Mouse (Mus musculus) right cerebral cortex, postnatal 4 days (tissue): ENCODE data around the gene Gm26965.
"Not testable (repeated sequence)": the region's sequence is repeated elsewhere in the genome, so short reads cannot be mapped to it uniquely, and the experiment has no call there.

ENCODE experiments used
- DNase-seq: peaks from one replicate; pipeline ENCODE4 v3.0.0-alpha.2; 2022

Gene Gm26965

DNA sequence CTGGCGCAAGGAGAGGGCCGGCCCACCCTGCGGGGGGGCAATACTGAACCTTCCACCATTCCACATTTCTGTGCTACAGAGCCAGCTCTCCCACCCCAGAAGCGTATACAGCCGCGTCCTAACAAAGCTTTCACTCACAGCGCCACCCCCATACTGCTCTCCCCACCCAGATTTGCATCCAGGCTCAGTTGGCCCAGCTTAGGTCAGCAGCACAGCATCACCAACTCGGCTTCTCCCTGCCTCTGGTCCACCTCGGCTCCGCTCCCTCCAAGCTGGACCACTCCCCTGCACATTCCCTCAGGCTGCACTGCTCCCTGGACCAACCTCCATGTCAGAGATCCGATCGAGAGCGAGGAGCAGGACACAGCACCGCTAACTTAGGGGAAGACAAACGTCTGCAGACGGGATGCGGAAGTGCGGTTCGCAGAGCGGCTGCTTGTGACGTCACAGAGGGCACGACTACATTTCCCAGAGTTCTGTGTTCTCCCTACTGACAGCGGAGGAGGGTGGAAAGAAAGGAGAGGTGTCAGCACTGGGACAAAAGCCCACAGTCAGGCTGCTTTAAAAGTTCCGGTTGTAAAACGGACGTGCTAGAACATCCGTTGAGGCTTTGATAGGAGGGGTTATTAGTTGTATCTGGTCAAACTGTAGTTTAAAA lies at the start of gene Gm26965, which contains the start of gene Zfp87:
Gene Gm26965, minus strand, starts transcription at position 399 of the 658 bp plus-strand sequence.
Gene Zfp87, minus strand, starts transcription at position 425 of the 658 bp plus-strand sequence.
- peak; percentile 84 for DNase-seq

- DNase-seq: no peak
These were observed 46.7 kb upstream of the Gm26965 start for GRCm38 (mm10) chr13:67572591-67573189.

DNA sequence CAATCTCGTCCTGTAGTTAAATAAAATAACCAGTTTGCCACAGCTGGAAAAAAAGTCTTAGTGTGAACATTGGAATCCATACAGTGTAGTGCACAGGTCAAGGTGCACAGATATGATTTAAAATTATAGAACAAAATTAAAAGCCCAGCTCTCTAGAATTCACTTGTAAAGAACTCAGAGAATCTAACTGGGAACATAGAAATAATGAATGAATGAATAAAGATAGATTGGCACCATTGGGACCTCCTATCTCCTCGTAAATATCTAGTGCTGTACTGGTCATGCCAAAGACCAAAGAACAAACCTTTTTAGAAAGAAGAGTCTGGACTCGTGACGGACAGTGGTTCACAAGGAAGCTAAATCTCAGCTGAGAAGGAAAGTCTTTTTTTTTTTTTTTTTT lies 27.8 kb upstream of the Gm26965 start, which contains the start of gene Zfp748:
Gene Zfp748, minus strand, starts transcription at position 101 of the 400 bp plus-strand sequence.
- no peak for DNase-seq

GRCm38 (mm10) chr13:67552505-67553346 lies 26.8 kb upstream of the Gm26965 start:
- peak; percentile 73 for DNase-seq

GRCm38 (mm10) chr13:67545941-67546340 lies 20.0 kb upstream of the Gm26965 start:
- no peak for DNase-seq

- DNase-seq: no peak
These were observed 1.2 kb upstream of the Gm26965 start for GRCm38 (mm10) chr13:67527049-67527730.

DNA sequence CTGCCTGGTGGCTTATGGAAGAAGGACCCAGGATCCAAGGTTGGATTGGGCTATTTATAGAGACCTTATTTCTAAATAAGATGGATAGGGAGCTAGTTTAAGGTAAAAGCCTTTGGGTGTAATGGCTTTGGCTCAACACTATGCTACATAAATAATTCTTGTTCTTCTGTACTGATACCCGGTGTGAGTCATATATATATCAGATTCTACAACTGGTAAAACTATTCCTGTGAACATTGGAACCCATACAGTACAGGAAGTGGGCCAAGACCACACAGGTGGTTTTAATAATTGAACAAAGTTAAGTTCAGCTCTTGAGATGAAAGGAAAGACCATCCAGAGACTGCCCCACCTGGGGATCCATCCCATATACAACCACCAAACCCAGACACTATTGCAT lies 25.0 kb downstream of the Gm26965 start:
- DNase-seq: no peak

DNA sequence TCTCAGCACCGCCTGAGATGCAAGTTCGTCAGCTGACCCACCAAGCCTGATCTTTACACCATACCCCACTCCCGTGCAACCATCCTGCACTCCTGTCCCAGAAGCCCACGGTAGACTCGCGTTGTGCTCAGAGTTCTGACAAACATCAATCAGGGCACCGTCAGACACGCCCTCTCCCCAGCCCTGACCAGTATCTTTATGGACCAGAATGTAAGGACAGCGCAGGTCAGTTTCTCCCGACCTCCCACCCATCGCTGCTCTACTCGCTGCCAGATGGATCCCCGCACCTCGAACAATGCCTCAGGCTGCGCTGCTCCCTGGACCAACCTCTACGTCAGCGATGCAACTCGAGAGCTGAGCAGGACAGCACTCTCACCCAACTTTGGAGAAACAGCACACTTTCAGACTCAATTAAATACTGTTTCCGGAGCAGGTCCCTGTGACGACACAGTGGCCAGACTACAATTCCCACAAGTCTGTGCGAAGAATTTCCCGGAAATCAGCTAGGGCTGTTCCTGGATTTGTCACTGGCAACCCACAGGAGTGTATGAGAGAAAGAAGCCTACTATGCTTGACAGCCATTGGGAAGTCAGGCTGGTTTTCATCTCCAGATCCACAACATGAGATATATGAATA lies 25.7 kb downstream of the Gm26965 start, which contains the start of gene Zfp58:
Gene Zfp58, minus strand, starts transcription at position 472 of the 636 bp plus-strand sequence.
- peak; percentile 59 for DNase-seq

DNA sequence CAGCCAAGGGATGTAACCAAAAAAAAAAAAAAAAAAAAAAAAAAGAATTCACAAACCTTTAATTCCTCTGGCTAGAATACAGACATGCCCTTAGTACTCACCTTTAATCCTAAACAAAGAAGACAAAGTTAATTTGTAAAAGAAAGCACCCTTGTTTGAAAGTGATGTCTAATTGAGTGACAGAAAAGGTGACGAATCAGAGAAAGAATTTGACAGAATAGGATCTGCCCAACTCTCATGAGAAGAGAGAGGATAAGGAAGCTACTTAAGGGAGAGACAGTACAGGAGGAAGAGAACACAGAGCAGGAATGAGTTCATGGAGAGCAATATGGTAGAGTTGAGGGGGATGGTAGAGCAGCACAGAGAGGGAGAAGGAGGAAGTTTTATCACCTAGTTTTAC lies 30.3 kb downstream of the Gm26965 start:
- DNase-seq: no peak

GRCm38 (mm10) chr13:67484424-67484811 lies 41.5 kb downstream of the Gm26965 start:
- peak; percentile 9 for DNase-seq

DNA sequence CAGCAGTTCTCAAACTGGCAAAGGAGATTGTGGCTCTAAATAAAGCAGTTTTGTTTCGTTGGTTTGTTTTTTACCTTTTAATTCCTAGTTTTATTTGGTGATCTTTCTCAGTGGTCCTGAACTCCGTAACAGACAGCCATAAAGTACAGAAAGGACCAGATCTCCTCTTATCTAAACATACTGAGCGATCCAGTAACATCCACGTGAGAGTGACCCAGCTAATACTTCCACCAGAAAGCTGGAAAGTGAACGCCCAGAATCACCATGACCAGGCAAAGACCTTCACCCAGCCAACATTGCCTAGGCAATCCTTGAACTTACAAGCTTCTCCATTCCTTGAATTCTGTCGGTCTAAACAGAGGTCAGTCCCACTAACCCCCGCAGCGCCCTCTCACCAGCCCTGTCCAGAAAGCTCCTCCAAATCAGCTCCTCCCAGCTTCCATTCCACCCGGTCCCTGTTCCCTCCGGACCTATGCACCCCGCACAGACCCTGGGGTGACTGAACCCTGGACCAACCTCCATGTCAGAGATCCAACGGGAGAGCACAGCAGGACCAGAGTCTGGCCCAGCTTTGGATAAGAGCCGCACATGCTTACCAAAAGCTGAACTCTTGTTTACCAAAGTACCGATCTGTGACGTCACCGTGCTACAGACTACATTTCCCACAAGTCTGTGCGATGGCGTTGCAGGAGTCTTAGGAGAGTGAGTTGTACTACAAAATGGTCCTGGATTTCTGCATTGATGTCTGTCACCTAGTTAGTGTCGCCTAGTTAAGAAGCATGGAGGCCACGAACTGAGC lies 42.1 kb downstream of the Gm26965 start, which contains the start of gene Zfp874b:
Gene Zfp874b, minus strand, starts transcription at position 634 of the 799 bp plus-strand sequence.
- peak; percentile 71 for DNase-seq

DNA sequence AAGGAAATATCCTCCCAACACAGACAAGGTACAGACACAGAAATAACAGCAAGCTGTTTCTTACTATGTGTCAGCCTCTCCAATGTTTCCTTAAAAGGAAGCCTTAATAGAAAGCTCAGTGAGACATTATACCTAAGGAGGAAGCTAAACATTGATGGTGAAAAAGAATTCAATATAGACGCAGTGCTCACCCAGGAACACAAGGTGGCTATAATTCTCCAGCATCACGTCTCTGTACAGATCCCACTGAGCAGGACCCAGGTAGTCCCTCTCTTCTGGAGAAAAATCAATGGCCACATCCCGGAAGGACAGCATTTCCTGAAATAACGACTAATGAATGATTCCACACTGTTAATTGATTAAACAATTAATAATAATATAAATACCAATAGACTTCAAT lies 44.4 kb downstream of the Gm26965 start:
- no peak for DNase-seq

DNA sequence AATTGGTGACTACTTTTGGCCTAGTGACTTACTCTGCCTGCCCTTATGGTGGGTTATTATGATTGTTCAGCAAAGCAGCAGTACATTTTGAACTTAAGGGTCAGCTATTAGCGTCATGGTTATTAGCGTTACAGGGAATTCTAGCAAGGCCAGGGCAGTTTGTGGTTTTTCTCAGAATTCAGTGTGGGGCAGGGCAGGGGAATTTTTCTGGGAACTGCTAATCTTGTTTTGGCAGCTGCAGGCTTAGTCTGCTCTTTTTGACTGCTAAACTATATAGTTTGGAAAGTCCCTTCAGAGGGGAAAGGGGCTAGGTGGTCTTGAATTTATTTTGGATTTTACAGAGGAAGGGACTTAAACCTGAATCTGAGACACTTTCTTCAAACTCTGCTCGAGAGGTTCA lies 56.7 kb downstream of the Gm26965 start:
- no peak for DNase-seq

DNA sequence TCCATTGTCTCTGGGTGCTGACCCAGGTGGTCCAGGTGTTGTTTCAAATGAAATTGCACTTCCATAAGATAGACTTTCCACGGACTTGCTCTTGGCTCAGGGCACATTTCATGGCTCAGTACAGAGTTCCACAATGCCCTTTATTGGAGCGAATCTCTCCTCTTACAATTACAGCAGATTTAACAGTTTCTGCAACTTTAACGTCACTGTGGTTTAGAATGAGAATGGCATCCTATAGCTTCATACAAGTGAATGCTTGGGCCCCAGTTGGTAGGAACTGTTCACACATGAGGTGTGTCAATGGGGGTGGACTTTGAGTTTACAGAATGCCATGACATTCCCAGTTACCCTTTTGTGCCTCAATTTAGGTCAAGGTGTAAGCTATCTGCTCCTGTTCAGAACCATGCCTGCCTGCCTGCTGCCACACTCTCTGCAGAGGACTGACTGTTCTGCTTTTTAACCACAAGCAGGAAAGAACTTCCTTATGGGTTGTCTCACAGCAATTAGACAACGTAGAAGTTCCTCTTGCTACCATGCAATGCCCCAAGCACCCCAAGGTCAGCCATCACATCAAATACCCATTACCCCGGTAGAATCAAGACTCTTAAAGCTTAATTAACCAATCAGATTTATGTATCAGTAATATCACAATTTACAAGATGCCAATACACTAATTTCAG lies 62.3 kb downstream of the Gm26965 start:
- DNase-seq: not testable (repeated sequence)

GRCm38 (mm10) chr13:67452021-67452309 lies 74.0 kb downstream of the Gm26965 start:
- no peak for DNase-seq

DNA sequence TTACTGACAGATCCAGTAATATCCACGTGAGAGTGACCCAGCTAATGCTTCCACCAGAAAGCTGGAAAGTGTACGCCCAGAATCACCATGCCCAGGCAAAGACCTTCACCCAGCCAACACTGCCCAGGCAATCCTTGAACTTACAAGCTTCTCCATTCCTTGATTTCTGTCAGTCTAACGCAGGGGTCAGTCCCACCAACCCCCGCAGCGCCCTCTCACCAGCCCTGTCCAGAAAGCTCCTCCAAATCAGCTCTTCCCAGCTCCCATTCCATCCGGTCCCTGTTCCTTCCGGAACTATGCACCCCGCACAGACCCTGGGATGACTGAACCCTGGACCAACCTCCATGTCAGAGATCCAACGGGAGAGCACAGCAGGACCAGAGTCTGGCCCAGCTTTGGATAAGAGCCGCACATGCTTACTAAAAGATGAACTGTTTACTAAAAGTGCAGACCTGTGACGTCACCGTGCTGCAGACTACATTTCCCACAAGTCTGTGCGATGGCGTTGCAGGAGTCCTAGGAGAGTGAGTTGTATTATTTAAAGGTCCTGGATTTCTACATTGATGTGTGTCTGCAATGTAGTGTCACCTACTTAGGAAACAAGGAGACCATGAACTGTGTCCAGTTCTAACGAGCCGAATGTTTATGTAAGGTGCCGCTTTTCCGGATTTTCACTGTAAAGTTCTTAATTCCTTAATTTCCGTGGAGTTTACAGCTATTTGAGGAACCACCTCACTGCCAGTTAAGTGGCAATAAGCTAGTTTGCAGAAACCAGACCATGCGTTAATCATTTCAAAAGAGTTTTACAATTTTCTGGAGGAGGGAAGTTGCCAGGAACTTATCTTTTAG lies 74.6 kb downstream of the Gm26965 start, which contains the start of gene Zfp874a:
Gene Zfp874a, minus strand, starts transcription at position 453 of the 849 bp plus-strand sequence.
- peak; percentile 74 for DNase-seq
